Mouse (Mus musculus) cerebellum, adult 9-10 months (tissue): ENCODE results near the gene Smco2.
"Not testable (repeated sequence)": the region's sequence is repeated elsewhere in the genome, so short reads cannot be mapped to it uniquely, and the experiment has no call there.

Source experiments
- DNase-seq: peaks from one replicate; pipeline ENCODE4 v3.0.0; 2022

The Smco2 gene

GRCm38 (mm10) chr6:146863154-146863553 is 13.2 kb downstream of the Smco2 start:
- DNase-seq = no peak

GRCm38 (mm10) chr6:146864370-146864769 is 14.5 kb downstream of the Smco2 start:
- not testable (repeated sequence) for DNase-seq

- DNase-seq = no peak
These were observed 15.8 kb downstream of the Smco2 start for GRCm38 (mm10) chr6:146865701-146866100.

GRCm38 (mm10) chr6:146871975-146872374 is 22.1 kb downstream of the Smco2 start:
- DNase-seq = no peak

- no peak for DNase-seq
These were observed 24.5 kb downstream of the Smco2 start for GRCm38 (mm10) chr6:146874415-146874814.

GRCm38 (mm10) chr6:146876820-146877219 is 26.9 kb downstream of the Smco2 start:
- no peak for DNase-seq

- DNase-seq = no peak
These were observed 27.6 kb downstream of the Smco2 start for GRCm38 (mm10) chr6:146877425-146878045.

- DNase-seq = no peak
These were observed 29.0 kb downstream of the Smco2 start for GRCm38 (mm10) chr6:146878926-146879325.

- DNase-seq = no peak
These were observed 30.0 kb downstream of the Smco2 start for GRCm38 (mm10) chr6:146879856-146880255.

- DNase-seq = no peak
These were observed 30.4 kb downstream of the Smco2 start for GRCm38 (mm10) chr6:146880296-146880695.

- no peak for DNase-seq
These were observed 32.2 kb downstream of the Smco2 start for GRCm38 (mm10) chr6:146881896-146882770.

- DNase-seq = no peak
These were observed 33.5 kb downstream of the Smco2 start for GRCm38 (mm10) chr6:146883426-146883825.

- DNase-seq = no peak
These were observed 34.3 kb downstream of the Smco2 start for GRCm38 (mm10) chr6:146884171-146884570.

GRCm38 (mm10) chr6:146884851-146885250 is 34.9 kb downstream of the Smco2 start:
- no peak for DNase-seq

- DNase-seq = peak; percentile 85
These were observed 38.2 kb downstream of the Smco2 start, which contains the start of gene Ppfibp1 for GRCm38 (mm10) chr6:146887958-146888659. Gene Ppfibp1 (plus strand): TSS chr6:146888487.

- DNase-seq = no peak
These were observed 39.0 kb downstream of the Smco2 start for GRCm38 (mm10) chr6:146888660-146889490.

- no peak for DNase-seq
These were observed 40.3 kb downstream of the Smco2 start for GRCm38 (mm10) chr6:146890215-146890614.

- no peak for DNase-seq
These were observed 40.7 kb downstream of the Smco2 start for GRCm38 (mm10) chr6:146890633-146891032.

- no peak for DNase-seq
These were observed 44.0 kb downstream of the Smco2 start for GRCm38 (mm10) chr6:146893890-146894289.

- no peak for DNase-seq
These were observed 48.8 kb downstream of the Smco2 start for GRCm38 (mm10) chr6:146898709-146899108.

- no peak for DNase-seq
These were observed 49.7 kb downstream of the Smco2 start for GRCm38 (mm10) chr6:146899647-146900046.

GRCm38 (mm10) chr6:146901929-146902328 is 52.0 kb downstream of the Smco2 start:
- no peak for DNase-seq

- DNase-seq = no peak
These were observed 53.7 kb downstream of the Smco2 start for GRCm38 (mm10) chr6:146903632-146904031.
